Mouse (Mus musculus) kidney, adult 2 months (tissue): ENCODE measurements around the gene Arf1.

Experiments
- CTCF ChIP-seq: fragments of 200-500 bp; conservative IDR thresholded peaks from 2 replicates; pipeline ENCODE4 v1.5.1; 2011; ENCODE audit warnings: low read depth, mild to moderate bottlenecking, control low read depth, low read length, moderate library complexity, mixed read lengths; ENCODE audit not compliant: insufficient read depth, insufficient read length
- POLR2A ChIP-seq: fragments of 200-500 bp; IDR thresholded peaks from one replicate; pipeline ENCODE4 v1.6.1; 2011; ENCODE audit warnings: low read depth, low read length, control low read depth

- no peak for TF ChIP-seq CTCF
- TF ChIP-seq POLR2A, result no peak
Observed at GRCm38 (mm10) chr11:59221604-59222003, 6.5 kb downstream of the Arf1 start.
